Mouse (Mus musculus) C2C12 (cell line): ENCODE measurements around the gene Cux1. TPM values are rescaled to one million over a fixed set of nuclear protein-coding genes. Genes with fewer than 3 reads are reported as not detected.
A peak's percentile ranks its signal among the peaks of the same experiment; 100 is the strongest.

ENCODE experiments used
- H3K27me3 ChIP-seq: one replicate; pipeline ENCODE4 v1.6.1; 2011; ENCODE audit not compliant: control insufficient read depth, insufficient read depth, insufficient read length
- H3K36me3 ChIP-seq: one replicate; pipeline ENCODE4 v1.6.1; 2011; ENCODE audit not compliant: control insufficient read depth, insufficient read depth
- H3K4me3 ChIP-seq: one replicate; pipeline ENCODE4 v1.5.1; 2011; ENCODE audit warnings: mild to moderate bottlenecking, control low read depth; ENCODE audit not compliant: poor library complexity, insufficient read depth, severe bottlenecking
- H3K79me2 ChIP-seq: one replicate; pipeline ENCODE4 v1.6.1; 2011; ENCODE audit not compliant: control insufficient read depth, insufficient read depth
- H3K79me3 ChIP-seq: one replicate; pipeline ENCODE4 v1.6.1; 2011; ENCODE audit warnings: low read depth, control low read depth
- H3ac ChIP-seq: one replicate; pipeline ENCODE3; 2011; ENCODE audit warnings: low read depth; ENCODE audit not compliant: control insufficient read depth, insufficient read length
- CEBPB ChIP-seq: IDR thresholded peaks from one replicate; pipeline ENCODE4 v1.6.1; 2011; ENCODE audit warnings: low read depth, mild to moderate bottlenecking, control low read depth, moderate library complexity
- CTCF ChIP-seq: IDR thresholded peaks from one replicate; pipeline ENCODE4 v1.5.1; 2011; ENCODE audit not compliant: control insufficient read depth, insufficient read depth, insufficient read length
- FOSL1 ChIP-seq: IDR thresholded peaks from one replicate; pipeline ENCODE4 v1.8.0; 2011; ENCODE audit warnings: mild to moderate bottlenecking, low read length; ENCODE audit not compliant: poor library complexity, insufficient read depth, severe bottlenecking
- MAX ChIP-seq: IDR thresholded peaks from one replicate; pipeline ENCODE4 v1.6.1; 2011; ENCODE audit warnings: mild to moderate bottlenecking, control low read depth
- MYOD1 ChIP-seq: IDR thresholded peaks from one replicate; pipeline ENCODE4 v1.6.1; 2011; ENCODE audit warnings: low read depth; ENCODE audit not compliant: control insufficient read depth, insufficient read length
- MYOG ChIP-seq: IDR thresholded peaks from one replicate; pipeline ENCODE4 v1.6.1; 2011; ENCODE audit not compliant: control insufficient read depth, insufficient read length; ENCODE audit errors: extremely low read depth
- USF1 ChIP-seq: IDR thresholded peaks from one replicate; pipeline ENCODE4 v1.6.1; 2011; ENCODE audit warnings: low read depth, mild to moderate bottlenecking, control low read depth, moderate library complexity
- long read RNA-seq, 2 experiments: library from polyadenylated mRNA; unstranded; transcript quantifications; one replicate each; pipeline ENCODE4 v2.0.0; 2019 to 2020
- polyA plus RNA-seq: library from polyadenylated mRNA; unstranded; fragments of >200 nt; fragmentation: generic; extraction: Trizol; gene quantifications from one replicate; pipeline ENCODE4 v1.2.1, GENCODE M21; 2012; ENCODE audit warnings: missing spikeins

Gene Cux1
- polyA plus RNA-seq = 43.9 TPM
- long read RNA-seq, experiment 1, partial matches to known transcripts = 3 of 15 reads
- long read RNA-seq, experiment 1, other reads (novel, unspliced or antisense) = 10 of 15 reads
- long read RNA-seq, experiment 2, full-length matches to known transcripts = 31 of 103 reads
- long read RNA-seq, experiment 2, partial matches to known transcripts = 39 of 103 reads
- long read RNA-seq, experiment 2, other reads (novel, unspliced or antisense) = 33 of 103 reads

GRCm38 (mm10) chr5:136567176-136568025 is at the start of gene Cux1:
Cux1 (minus strand) TSS chr5:136567490.
- peaks cover 47% of the 10 kb centered on the region for H3K79me2 ChIP-seq
- H3K27me3 ChIP-seq = no peaks in the 10 kb centered on the region
- TF ChIP-seq MAX = no peak
- TF ChIP-seq CTCF = peak; percentile 44
- TF ChIP-seq CEBPB = no peak
- H3ac ChIP-seq = peak within 1 kb of the TSS; percentile 81
- peak within 1 kb of the TSS; percentile 84 for H3K4me3 ChIP-seq
- no peaks in the 10 kb centered on the region for H3K36me3 ChIP-seq
- H3K79me3 ChIP-seq = peaks cover 36% of the 10 kb centered on the region

GRCm38 (mm10) chr5:136612391-136612790 is 45.1 kb upstream of the Cux1 start:
- no peak for TF ChIP-seq MAX
- TF ChIP-seq CTCF = no peak
- TF ChIP-seq FOSL1 = no peak
- TF ChIP-seq USF1 = no peak
- TF ChIP-seq MYOG = no peak
- TF ChIP-seq CEBPB = no peak
- TF ChIP-seq MYOD1 = no peak
- no peak overlapping the region for H3K4me3 ChIP-seq

DNA sequence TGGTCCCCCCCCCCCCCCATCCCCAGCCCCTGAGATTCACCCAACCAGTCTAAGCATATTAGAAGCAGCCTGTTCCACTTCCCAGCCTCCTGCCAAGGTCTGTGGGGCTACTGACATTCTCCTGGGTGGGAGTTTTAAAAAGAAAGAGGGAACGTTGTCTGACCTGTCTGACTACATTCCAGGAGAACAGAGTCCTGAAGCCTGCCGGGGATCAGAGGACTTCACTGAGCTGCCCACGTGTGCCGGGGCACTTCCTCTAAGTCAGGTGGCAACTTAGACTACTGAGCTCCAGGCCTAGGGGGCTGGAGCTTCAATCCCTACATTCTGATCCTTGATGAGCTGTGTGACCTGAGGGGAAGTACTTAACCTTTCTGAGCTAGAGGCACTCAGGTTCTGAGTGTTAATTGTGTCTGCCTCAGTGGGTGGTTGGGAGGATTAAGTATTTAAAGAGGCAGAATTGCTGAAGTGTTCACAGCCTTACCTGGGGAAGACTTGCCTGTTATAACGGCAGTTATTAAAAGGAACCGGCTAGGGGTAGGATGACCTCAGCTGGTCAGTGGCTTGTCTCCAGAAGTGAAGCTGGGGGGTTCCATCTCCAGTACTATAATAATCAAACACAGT is 41.6 kb upstream of the Cux1 start:
- Histone ChIP-seq H3K4me3 (no peak overlapping the region), H3K27me3 (no peaks in the 10 kb centered on the region), H3K36me3 (no peaks in the 10 kb centered on the region), H3K79me2 (no peaks in the 10 kb centered on the region), H3K79me3 (no peaks in the 10 kb centered on the region), H3ac (no peak overlapping the region)
- no peak for TF ChIP-seq FOSL1
- no peak for TF ChIP-seq USF1
- TF ChIP-seq MYOD1 = no peak
- no peak for TF ChIP-seq CEBPB
- TF ChIP-seq CTCF = no peak

More at GRCm38 (mm10) chr5:136612391-136612790, 45.1 kb upstream of the Cux1 start:
- Histone ChIP-seq H3K36me3 (no peaks in the 10 kb centered on the region), H3K79me2 (no peaks in the 10 kb centered on the region), H3K79me3 (no peaks in the 10 kb centered on the region), H3ac (no peak overlapping the region), H3K27me3 (no peaks in the 10 kb centered on the region)

DNA sequence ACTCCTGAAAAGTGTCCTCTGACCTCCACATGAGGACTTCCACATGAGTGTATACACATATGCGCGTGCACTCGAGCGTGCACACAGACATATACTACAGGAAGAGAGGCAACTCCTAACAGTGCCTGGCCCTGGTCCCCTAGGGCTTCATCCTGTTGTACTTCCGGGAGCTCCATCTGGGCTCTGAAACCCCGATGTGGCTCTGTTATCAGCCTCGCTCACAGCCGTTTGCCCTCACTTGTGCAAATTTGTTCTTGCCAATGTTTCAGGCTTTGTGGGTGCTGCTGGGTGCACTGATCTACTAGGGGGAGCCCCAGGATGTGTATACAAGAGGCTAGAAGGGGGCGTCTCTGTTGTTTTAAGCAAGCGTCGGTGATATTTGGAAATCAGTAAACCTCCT is 37.9 kb upstream of the Cux1 start:
- no peaks in the 10 kb centered on the region for H3K79me2 ChIP-seq
- H3K36me3 ChIP-seq = no peaks in the 10 kb centered on the region
- H3ac ChIP-seq = no peak overlapping the region
- H3K4me3 ChIP-seq = no peak overlapping the region
- H3K27me3 ChIP-seq = no peaks in the 10 kb centered on the region
- no peaks in the 10 kb centered on the region for H3K79me3 ChIP-seq
- TF ChIP-seq FOSL1 = no peak
- TF ChIP-seq CTCF = no peak
- no peak for TF ChIP-seq USF1
- no peak for TF ChIP-seq MYOD1
- TF ChIP-seq MYOG = no peak
- TF ChIP-seq MAX = no peak
- no peak for TF ChIP-seq CEBPB

DNA sequence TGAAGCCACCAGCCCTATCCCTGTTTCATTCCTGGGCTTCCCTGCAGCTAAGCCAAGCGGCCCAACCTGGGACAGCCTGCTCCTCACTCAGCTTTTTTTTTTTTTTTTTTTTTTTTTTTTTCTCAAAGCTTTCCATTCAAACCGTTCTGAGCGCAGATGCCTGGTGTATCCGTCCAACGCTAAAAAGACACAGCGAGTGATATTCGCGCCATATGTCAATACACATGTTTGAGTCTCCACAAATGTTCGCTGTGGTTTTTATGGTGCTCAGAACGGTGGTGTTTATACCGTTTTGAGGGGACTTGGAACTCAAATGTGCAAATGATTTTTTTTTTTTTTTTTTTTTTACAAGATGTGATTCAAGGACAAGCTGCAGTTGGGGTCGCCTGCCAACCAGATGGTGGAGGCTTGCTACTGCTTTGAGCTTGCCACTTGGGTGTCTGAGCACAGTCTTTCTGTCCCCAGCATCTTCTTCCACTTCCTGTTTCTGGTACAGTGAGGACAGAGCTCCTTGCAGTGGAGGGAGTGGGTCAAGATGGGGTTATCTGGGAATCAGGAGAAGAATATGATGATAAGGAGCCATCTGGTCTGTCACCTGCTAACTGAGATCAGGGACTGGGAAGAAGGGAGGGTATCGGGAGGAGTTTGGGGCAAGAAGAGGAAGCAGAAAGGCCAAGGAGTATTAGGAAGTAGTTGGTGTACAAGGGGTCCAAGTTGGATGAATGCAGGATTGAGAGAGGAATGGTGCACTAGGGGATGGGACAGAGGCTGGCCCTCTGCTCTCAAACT is 36.1 kb upstream of the Cux1 start:
- Histone ChIP-seq H3K36me3 (no peaks in the 10 kb centered on the region), H3K27me3 (no peaks in the 10 kb centered on the region), H3K79me3 (no peaks in the 10 kb centered on the region), H3K4me3 (no peak overlapping the region), H3K79me2 (no peaks in the 10 kb centered on the region), H3ac (no peak overlapping the region)
- TF ChIP-seq MYOD1 (no peak), FOSL1 (no peak), CEBPB (no peak), CTCF (no peak), MAX (no peak), MYOG (no peak), USF1 (no peak)
